Comparison of ENCODE assay signal across 27 mouse cellular contexts in the genomic region with DNA sequence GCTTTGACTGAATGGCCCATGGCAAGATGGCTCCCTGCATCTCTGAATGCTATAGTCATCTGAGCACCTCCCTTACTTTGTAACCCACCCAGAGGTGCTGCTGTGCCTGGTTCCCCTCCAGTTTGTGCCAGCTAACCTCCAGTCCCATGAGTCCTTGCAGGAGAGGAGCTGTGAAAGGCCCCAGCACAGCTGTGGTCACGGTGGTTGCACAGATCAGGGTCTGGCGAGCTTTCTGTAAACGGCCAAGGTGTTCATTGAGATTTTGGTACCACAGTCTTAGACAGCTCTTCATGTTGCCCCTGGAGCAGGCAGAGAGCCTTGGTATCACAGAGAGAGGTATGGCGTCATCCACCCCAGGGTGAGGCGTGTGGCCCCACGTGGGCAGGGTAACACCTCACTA. TPM values are rescaled to one million over a fixed set of nuclear protein-coding genes. Genes with fewer than 3 reads are reported as not detected.
"Had no signal": no experiment of that assay in that cellular context is flagged by ENCODE, and none has a peak within 500 bp of the region (broad histone marks: within the 10 kb centered on the region; RNA-seq: fewer than 3 reads in every experiment).

No protein-coding gene starts in this region.

- ATAC-seq: hindbrain, embryonic 16.5 days; inflammation-experienced regulatory T-cells, adult 6 months; intestine, embryonic 15.5 days; intestine, postnatal 0 days; liver, embryonic 12.5 days had no signal

- H3K27ac ChIP-seq: heart, embryonic 13.5 days; heart, embryonic 15.5 days; hindbrain, embryonic 10.5 days; hindbrain, embryonic 12.5 days; hindbrain, embryonic 14.5 days; intestine, embryonic 15.5 days; layer of hippocampus, adult 2 months; liver, embryonic 12.5 days; liver, embryonic 14.5 days had no signal

- H3K4me3 ChIP-seq: gastrocnemius, adult 2 months; heart, embryonic 13.5 days; heart, embryonic 15.5 days; hindbrain, embryonic 10.5 days; hindbrain, embryonic 12.5 days; intestine, embryonic 15.5 days; layer of hippocampus, adult 2 months; limb, embryonic 10.5 days; limb, embryonic 12.5 days; liver, embryonic 12.5 days had no signal

- H3K4me2 ChIP-seq: heart, embryonic 11.5 days; heart, embryonic 13.5 days; heart, embryonic 15.5 days; hindbrain, embryonic 12.5 days; hindbrain, embryonic 14.5 days; intestine, embryonic 15.5 days; limb, embryonic 12.5 days; liver, embryonic 12.5 days had no signal

- DNase-seq: gastrocnemius, adult 2 months; gastrocnemius, postnatal 10 days; gastrocnemius, postnatal 25 days; heart, adult 18-20 months; heart, postnatal 14 days; heart, postnatal 36 days; kidney, adult 18-20 months; kidney, adult 8-10 months; kidney, postnatal 10 days; kidney, postnatal 25 days; kidney, postnatal 4 days; layer of hippocampus, postnatal 36 days had no signal

- H3K27me3 ChIP-seq: heart, embryonic 13.5 days; hindbrain, embryonic 12.5 days; intestine, embryonic 15.5 days; limb, embryonic 12.5 days had no signal

- H3K9ac ChIP-seq: heart, embryonic 13.5 days; heart, embryonic 15.5 days; hindbrain, embryonic 12.5 days; hindbrain, embryonic 14.5 days; intestine, embryonic 15.5 days; limb, embryonic 12.5 days; liver, embryonic 12.5 days; liver, embryonic 14.5 days had no signal

- H3K9me3 ChIP-seq: heart, embryonic 13.5 days; heart, embryonic 15.5 days; hindbrain, embryonic 10.5 days; hindbrain, embryonic 12.5 days; intestine, embryonic 15.5 days; limb, embryonic 10.5 days; limb, embryonic 12.5 days; liver, embryonic 12.5 days had no signal

- H3K36me3 ChIP-seq: intestine, embryonic 15.5 days had no signal

RNA-seq across cellular contexts. Expression of a gene that starts 25.7 kb away (rescaled TPM):
- polyA plus RNA-seq: inflammation-experienced regulatory T-cells, adult 6 months had no signal
